ENCODE assay signal across 11 mouse cellular contexts in genomic region chrX:102166986-102167385, GRCm38 (mm10). TPM values are rescaled to one million over a fixed set of nuclear protein-coding genes. Genes with fewer than 3 reads are reported as not detected.
A peak's percentile ranks its signal among the peaks of the same experiment; 100 is the strongest.
DNase-seq lines count a peak whose midpoint lies in the region; ATAC-seq and TF ChIP-seq lines count a peak whose summit lies in the region.
"Had no signal": no experiment of that assay in that cellular context is flagged by ENCODE, and none has a peak within 500 bp of the region (broad histone marks: within the 10 kb centered on the region; RNA-seq: fewer than 3 reads in every experiment).

No protein-coding gene starts in this region.

- no peaks in the 10 kb centered on the region for H3K27me3 ChIP-seq in lung, embryonic 14.5 days (ENCODE audit: insufficient read depth, low read length)
- H3K27me3 ChIP-seq in embryonic facial prominence, embryonic 12.5 days, result 0 out of 2 replicates have a peak, but pooled peaks cover 9% of the 10 kb centered on the region
- no peaks in the 10 kb centered on the region for H3K27me3 ChIP-seq in hindbrain, embryonic 16.5 days (replicated peaks; ENCODE audit: control insufficient read depth, insufficient read depth, low read length)
- H3K27me3 ChIP-seq: heart, embryonic 15.5 days; stomach, embryonic 15.5 days had no signal

- H3K4me1 ChIP-seq in lung, embryonic 14.5 days (ENCODE audit: insufficient read depth), result no peaks in the 10 kb centered on the region
- H3K4me1 ChIP-seq in embryonic facial prominence, embryonic 12.5 days, result no peaks in the 10 kb centered on the region
- peaks cover 6% of the 10 kb centered on the region; the same call in 1 of the 2 replicates for H3K4me1 ChIP-seq in hindbrain, embryonic 16.5 days (ENCODE audit: control insufficient read depth, insufficient read depth, low read depth, low read length)
- H3K4me1 ChIP-seq: heart, embryonic 15.5 days; stomach, embryonic 15.5 days had no signal

- no peaks in the 10 kb centered on the region for H3K36me3 ChIP-seq in lung, embryonic 14.5 days (ENCODE audit: insufficient read depth)
- no peaks in the 10 kb centered on the region for H3K36me3 ChIP-seq in embryonic facial prominence, embryonic 12.5 days
- no peaks in the 10 kb centered on the region for H3K36me3 ChIP-seq in hindbrain, embryonic 16.5 days (ENCODE audit: control insufficient read depth, insufficient read depth, low read length)
- H3K36me3 ChIP-seq: heart, embryonic 15.5 days; stomach, embryonic 15.5 days had no signal

- no peak overlapping the region for H3K9ac ChIP-seq in lung, embryonic 14.5 days
- H3K9ac ChIP-seq in embryonic facial prominence, embryonic 12.5 days, result no peak overlapping the region
- peak overlapping the region; percentile 27 for H3K9ac ChIP-seq in hindbrain, embryonic 16.5 days (ENCODE audit: low read depth, low read length)
- H3K9ac ChIP-seq: heart, embryonic 15.5 days; liver, embryonic 14.5 days; stomach, embryonic 15.5 days had no signal

- ATAC-seq in lung, embryonic 14.5 days (ENCODE audit: insufficient read depth), result no peak
- no peak for ATAC-seq in embryonic facial prominence, embryonic 12.5 days (ENCODE audit: insufficient number of reproducible peaks, insufficient read depth, low FRiP score, low TSS enrichment)
- peak; percentile 56; the same call in 1 of the 2 replicates for ATAC-seq in hindbrain, embryonic 16.5 days
- ATAC-seq in erythroid progenitor cell, adult 5-6 weeks (replicated peaks; ENCODE audit: low FRiP score, poor library complexity, severe bottlenecking), result no peak

- peak; percentile 29 for DNase-seq in lung, embryonic 14.5 days
- DNase-seq in lung, postnatal 14 days, result no peak
- DNase-seq in retina, postnatal 1 day, result peak; percentile 66
- no peak for DNase-seq in adrenal gland, adult 18-20 months (ENCODE audit: low spot score in 2 of 2)
- no peak for DNase-seq in frontal cortex, postnatal 10 days (ENCODE audit: low spot score in 2 of 2)

- no peak overlapping the region for H3K4me3 ChIP-seq in lung, embryonic 14.5 days (ENCODE audit: low read depth, low read length)
- no peak overlapping the region for H3K4me3 ChIP-seq in embryonic facial prominence, embryonic 12.5 days
- H3K4me3 ChIP-seq in hindbrain, embryonic 16.5 days (ENCODE audit: low read length), result no peak overlapping the region
- H3K4me3 ChIP-seq: heart, embryonic 15.5 days; stomach, embryonic 15.5 days had no signal

- WGBS in lung, embryonic 14.5 days, result 32% methylated on average over 6 of the region's 6 CpGs
- WGBS in embryonic facial prominence, embryonic 12.5 days, result 34% methylated on average over 6 of the region's 6 CpGs
- 17% methylated on average over 6 of the region's 6 CpGs for WGBS in hindbrain, embryonic 16.5 days

- H3K27ac ChIP-seq in lung, embryonic 14.5 days (ENCODE audit: low read depth), result 0 out of 2 replicates have a peak overlapping the region, but pooled peaks have one; percentile 24
- H3K27ac ChIP-seq in embryonic facial prominence, embryonic 12.5 days, result 0 out of 2 replicates have a peak overlapping the region, but pooled peaks have one; percentile 30
- H3K27ac ChIP-seq in hindbrain, embryonic 16.5 days (ENCODE audit: low read depth, low read length), result peak overlapping the region; percentile 5; the same call in 1 of the 2 replicates
- H3K27ac ChIP-seq: heart, embryonic 15.5 days; liver, embryonic 14.5 days; stomach, embryonic 15.5 days had no signal

- H3K4me2 ChIP-seq in lung, embryonic 14.5 days, result no peak overlapping the region
- no peak overlapping the region for H3K4me2 ChIP-seq in embryonic facial prominence, embryonic 12.5 days (replicated peaks)
- no peak overlapping the region for H3K4me2 ChIP-seq in hindbrain, embryonic 16.5 days (ENCODE audit: low read length)
- H3K4me2 ChIP-seq: heart, embryonic 15.5 days; stomach, embryonic 15.5 days had no signal

- H3K9me3 ChIP-seq in lung, embryonic 14.5 days (ENCODE audit: low read depth, low read length), result no peaks in the 10 kb centered on the region
- H3K9me3 ChIP-seq in embryonic facial prominence, embryonic 12.5 days, result no peaks in the 10 kb centered on the region
- H3K9me3 ChIP-seq in hindbrain, embryonic 16.5 days (ENCODE audit: control insufficient read depth, low read length), result no peaks in the 10 kb centered on the region
- H3K9me3 ChIP-seq: heart, embryonic 15.5 days; stomach, embryonic 15.5 days had no signal

- TF ChIP-seq CTCF in lung, embryonic 14.5 days (IDR thresholded peaks at IDR 0.05; ENCODE audit: low read depth), result no peak

RNA-seq across cellular contexts. Expression of gene Ercc6l, which starts 10.1 kb away (rescaled TPM):
- 22.6 and 23.8 TPM in 2 replicates for polyA plus RNA-seq in lung, embryonic 14.5 days (2014; fragmentation: Nextera tagmentation; extraction: Ambion mirVana)
- polyA plus RNA-seq in embryonic facial prominence, embryonic 12.5 days (2016; fragmentation: Nextera tagmentation; extraction: Ambion mirVana), result 15.0 and 15.1 TPM in 2 replicates
- 1.5 and 2.1 TPM in 2 replicates for polyA plus RNA-seq in hindbrain, embryonic 16.5 days (2015; fragmentation: Nextera tagmentation; extraction: Ambion mirVana)
- 24.3 and 26.7 TPM in 2 replicates for total RNA-seq in erythroid progenitor cell, adult 5-6 weeks (2015; ENCODE audit: low replicate concordance)
- total RNA-seq in erythroid progenitor cell, adult 5-6 weeks (2017; ENCODE audit: low replicate concordance), result 30.9 and 34.0 TPM in 2 replicates
- total RNA-seq in adrenal gland, adult 18-20 months (2021), result under 1 TPM; 0.42 to 0.43 TPM

RNA-seq across cellular contexts. Expression of gene Rps4x, which starts 22.2 kb away (rescaled TPM):
- 977 and 1,016 TPM in 2 replicates for polyA plus RNA-seq in lung, embryonic 14.5 days (2014; fragmentation: Nextera tagmentation; extraction: Ambion mirVana)
- polyA plus RNA-seq in embryonic facial prominence, embryonic 12.5 days (2016; fragmentation: Nextera tagmentation; extraction: Ambion mirVana), result 660 and 671 TPM in 2 replicates
- polyA plus RNA-seq in hindbrain, embryonic 16.5 days (2015; fragmentation: Nextera tagmentation; extraction: Ambion mirVana), result 344 and 351 TPM in 2 replicates
- 982 and 1,015 TPM in 2 replicates for total RNA-seq in erythroid progenitor cell, adult 5-6 weeks (2015; ENCODE audit: low replicate concordance)
- 394 and 635 TPM in 2 replicates for total RNA-seq in erythroid progenitor cell, adult 5-6 weeks (2017; ENCODE audit: low replicate concordance)
- 1,000 to 10,000 TPM in 1 of 2 experiments, 100 to 1,000 TPM in 1; 821 to 1,009 TPM for total RNA-seq in adrenal gland, adult 18-20 months (2021)

RNA-seq across cellular contexts. Expression of gene Pin4, which starts 47.7 kb away (rescaled TPM):
- polyA plus RNA-seq in lung, embryonic 14.5 days (2014; fragmentation: Nextera tagmentation; extraction: Ambion mirVana), result 70.3 and 71.0 TPM in 2 replicates
- polyA plus RNA-seq in embryonic facial prominence, embryonic 12.5 days (2016; fragmentation: Nextera tagmentation; extraction: Ambion mirVana), result 73.9 and 77.7 TPM in 2 replicates
- polyA plus RNA-seq in hindbrain, embryonic 16.5 days (2015; fragmentation: Nextera tagmentation; extraction: Ambion mirVana), result 44.6 and 58.1 TPM in 2 replicates
- total RNA-seq in erythroid progenitor cell, adult 5-6 weeks (2015; ENCODE audit: low replicate concordance), result 53.7 TPM in 1 of 2 replicates, not detected in the other
- total RNA-seq in erythroid progenitor cell, adult 5-6 weeks (2017; ENCODE audit: low replicate concordance), result 42.7 and 82.7 TPM in 2 replicates
- total RNA-seq in adrenal gland, adult 18-20 months (2021), result 10 to 100 TPM; 47.7 to 66.1 TPM

Comparison
In these comparisons a context has a peak if more than half of its experiments do, and no peak if none do; other contexts are left out.
1. DNase-seq: peak in lung, embryonic 14.5 days (single experiment) and retina, postnatal 1 day (single experiment); none in lung, postnatal 14 days (single experiment), adrenal gland, adult 18-20 months (0 of 2) and frontal cortex, postnatal 10 days (0 of 2).
2. Peak in every context shown above with its lines, with median percentiles within 50 percentile points of each other: H3K27ac ChIP-seq.